Mouse (Mus musculus): ENCODE results near the gene Pnpla5. TPM values are rescaled to one million over a fixed set of nuclear protein-coding genes. Genes with fewer than 3 reads are reported as not detected.

Gene Pnpla5
- polyA plus RNA-seq, 2 experiments: not detected

GRCm38 (mm10) chr15:84139592-84140005 lies 16.6 kb upstream of the Pnpla5 start:
- Histone ChIP-seq H3K9ac (ENCODE audit: low read depth, low read length, severe bottlenecking) (no peak overlapping the region), H3K27ac (replicated peaks; ENCODE audit: low read depth, low read length) (no peak overlapping the region), H3K4me1 (ENCODE audit: control insufficient read depth, insufficient read depth, low read length) (no peaks in the 10 kb centered on the region), H3K9me3 (ENCODE audit: control insufficient read depth, low read length) (no peaks in the 10 kb centered on the region), H3K4me3 (replicated peaks; ENCODE audit: low read length) (no peak overlapping the region), H3K27me3 (ENCODE audit: control insufficient read depth, insufficient read depth, low read length) (no peaks in the 10 kb centered on the region), H3K4me2 (replicated peaks; ENCODE audit: low read depth, low read length, severe bottlenecking) (no peak overlapping the region), H3K36me3 (ENCODE audit: control insufficient read depth, insufficient read depth, low read length) (no peaks in the 10 kb centered on the region)
- no peak for ATAC-seq (ENCODE audit: low FRiP score, low read depth)
- 78% methylated on average over 5 of the region's 5 CpGs for WGBS
- no peak for DNase-seq (ENCODE audit: low spot score)
- no peak for TF ChIP-seq POLR2A (IDR thresholded peaks at IDR 0.05; ENCODE audit: borderline replicate concordance, extremely low read depth, insufficient read depth, insufficient read length)

GRCm38 (mm10) chr15:84136473-84137415 lies 13.8 kb upstream of the Pnpla5 start:
- H3K4me3 ChIP-seq (replicated peaks; ENCODE audit: low read length): no peak overlapping the region
- no peaks in the 10 kb centered on the region for H3K27me3 ChIP-seq (ENCODE audit: control insufficient read depth, insufficient read depth, low read length)
- no peak overlapping the region for H3K9ac ChIP-seq (ENCODE audit: low read depth, low read length, severe bottlenecking)
- WGBS: 59% methylated on average over 12 of the region's 12 CpGs
- no peak for ATAC-seq (ENCODE audit: low FRiP score, low read depth)
- TF ChIP-seq POLR2A (IDR thresholded peaks at IDR 0.05; ENCODE audit: borderline replicate concordance, extremely low read depth, insufficient read depth, insufficient read length): no peak
- H3K4me1 ChIP-seq (ENCODE audit: control insufficient read depth, insufficient read depth, low read length): no peaks in the 10 kb centered on the region
- no peak for DNase-seq (ENCODE audit: low spot score)
- no peak overlapping the region for H3K4me2 ChIP-seq (replicated peaks; ENCODE audit: low read depth, low read length, severe bottlenecking)
- no peaks in the 10 kb centered on the region for H3K36me3 ChIP-seq (ENCODE audit: control insufficient read depth, insufficient read depth, low read length)
- no peak overlapping the region for H3K27ac ChIP-seq (replicated peaks; ENCODE audit: low read depth, low read length)
- H3K9me3 ChIP-seq (ENCODE audit: control insufficient read depth, low read length): no peaks in the 10 kb centered on the region

DNA sequence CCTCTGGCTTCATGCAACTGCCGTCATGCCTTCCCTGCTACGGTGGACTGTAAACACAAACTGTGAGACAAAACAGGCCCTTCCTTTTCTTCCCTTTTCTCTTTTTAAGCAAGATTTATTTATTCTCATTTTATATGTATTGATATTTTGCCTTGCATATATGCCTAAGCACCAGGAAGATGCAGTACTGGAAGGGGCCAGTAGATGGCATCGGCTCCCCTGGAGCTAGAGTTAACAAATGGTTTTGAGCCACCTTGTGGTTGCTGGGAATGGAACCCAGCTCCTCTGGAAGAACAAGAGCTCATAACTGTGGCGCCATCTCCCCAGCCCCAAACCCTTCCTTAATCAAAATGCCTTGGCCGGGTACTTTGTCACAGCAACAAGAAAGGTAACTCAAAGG lies 12.5 kb upstream of the Pnpla5 start:
- no peaks in the 10 kb centered on the region for H3K4me1 ChIP-seq (ENCODE audit: control insufficient read depth, insufficient read depth, low read length)
- H3K4me2 ChIP-seq (replicated peaks; ENCODE audit: low read depth, low read length, severe bottlenecking): no peak overlapping the region
- TF ChIP-seq POLR2A (IDR thresholded peaks at IDR 0.05; ENCODE audit: borderline replicate concordance, extremely low read depth, insufficient read depth, insufficient read length): no peak
- no peak overlapping the region for H3K27ac ChIP-seq (replicated peaks; ENCODE audit: low read depth, low read length)
- ATAC-seq (ENCODE audit: low FRiP score, low read depth) (no peak), DNase-seq (ENCODE audit: low spot score) (no peak)
- no peaks in the 10 kb centered on the region for H3K9me3 ChIP-seq (ENCODE audit: control insufficient read depth, low read length)
- no peak overlapping the region for H3K9ac ChIP-seq (ENCODE audit: low read depth, low read length, severe bottlenecking)
- WGBS: 80% methylated on average over 5 of the region's 5 CpGs
- H3K36me3 ChIP-seq (ENCODE audit: control insufficient read depth, insufficient read depth, low read length): no peaks in the 10 kb centered on the region
- H3K4me3 ChIP-seq (replicated peaks; ENCODE audit: low read length): no peak overlapping the region
- H3K27me3 ChIP-seq (ENCODE audit: control insufficient read depth, insufficient read depth, low read length): no peaks in the 10 kb centered on the region

DNA sequence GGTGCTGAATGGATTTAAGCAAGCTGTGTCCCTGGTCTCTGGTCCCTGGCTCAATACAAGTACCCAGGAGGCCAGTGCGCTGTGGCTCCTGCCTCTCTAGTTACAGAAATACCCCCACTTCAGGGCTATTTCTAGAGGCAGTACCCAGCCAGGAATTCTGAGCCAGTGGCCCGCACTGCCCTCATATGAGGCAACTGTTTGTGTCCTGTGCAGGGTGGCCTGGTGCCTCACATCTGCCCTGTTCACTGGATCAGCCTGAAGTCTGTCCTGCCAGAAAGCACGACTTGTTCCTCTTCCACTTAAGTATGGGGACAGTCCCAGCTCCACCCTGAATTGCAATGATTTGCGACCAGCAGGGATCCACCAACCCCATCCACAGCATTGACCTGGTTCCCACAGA lies 10.5 kb upstream of the Pnpla5 start:
- no peak overlapping the region for H3K4me3 ChIP-seq (replicated peaks; ENCODE audit: low read length)
- no peak overlapping the region for H3K4me2 ChIP-seq (replicated peaks; ENCODE audit: low read depth, low read length, severe bottlenecking)
- H3K4me1 ChIP-seq (ENCODE audit: control insufficient read depth, insufficient read depth, low read length): no peaks in the 10 kb centered on the region
- no peak for TF ChIP-seq POLR2A (IDR thresholded peaks at IDR 0.05; ENCODE audit: borderline replicate concordance, extremely low read depth, insufficient read depth, insufficient read length)
- H3K27ac ChIP-seq (replicated peaks; ENCODE audit: low read depth, low read length): no peak overlapping the region
- H3K9me3 ChIP-seq (ENCODE audit: control insufficient read depth, low read length): no peaks in the 10 kb centered on the region
- H3K36me3 ChIP-seq (ENCODE audit: control insufficient read depth, insufficient read depth, low read length): no peaks in the 10 kb centered on the region
- H3K27me3 ChIP-seq (ENCODE audit: control insufficient read depth, insufficient read depth, low read length): no peaks in the 10 kb centered on the region
- DNase-seq (ENCODE audit: low spot score): no peak
- H3K9ac ChIP-seq (ENCODE audit: low read depth, low read length, severe bottlenecking): no peak overlapping the region
- 63% methylated on average over 4 of the region's 4 CpGs for WGBS
- no peak for ATAC-seq (ENCODE audit: low FRiP score, low read depth)

- WGBS: 93% methylated on average over 7 of the region's 7 CpGs
- Histone ChIP-seq H3K4me3 (replicated peaks; ENCODE audit: low read length) (no peak overlapping the region), H3K9me3 (ENCODE audit: control insufficient read depth, low read length) (no peaks in the 10 kb centered on the region), H3K9ac (ENCODE audit: low read depth, low read length, severe bottlenecking) (no peak overlapping the region), H3K36me3 (ENCODE audit: control insufficient read depth, insufficient read depth, low read length) (no peaks in the 10 kb centered on the region), H3K27ac (replicated peaks; ENCODE audit: low read depth, low read length) (no peak overlapping the region), H3K4me2 (replicated peaks; ENCODE audit: low read depth, low read length, severe bottlenecking) (no peak overlapping the region), H3K27me3 (ENCODE audit: control insufficient read depth, insufficient read depth, low read length) (no peaks in the 10 kb centered on the region), H3K4me1 (ENCODE audit: control insufficient read depth, insufficient read depth, low read length) (no peaks in the 10 kb centered on the region)
- TF ChIP-seq POLR2A (IDR thresholded peaks at IDR 0.05; ENCODE audit: borderline replicate concordance, extremely low read depth, insufficient read depth, insufficient read length): no peak
- ATAC-seq (ENCODE audit: low FRiP score, low read depth): no peak
- no peak for DNase-seq (ENCODE audit: low spot score)
Measured at GRCm38 (mm10) chr15:84131971-84132370, 9.0 kb upstream of the Pnpla5 start.
